Mouse (Mus musculus) midbrain, embryonic 16.5 days (tissue): ENCODE results near the gene Sergef. TPM values are rescaled to one million over a fixed set of nuclear protein-coding genes. Genes with fewer than 3 reads are reported as not detected.
"Not testable (repeated sequence)": the region's sequence is repeated elsewhere in the genome, so short reads cannot be mapped to it uniquely, and the experiment has no call there.

Source experiments
- ATAC-seq: fragments of 200-750 bp; cut with Nextera tagmentation; 2 replicates; pipeline ENCODE4 v1.8.0; 2017; ENCODE audit warnings: moderate TSS enrichment
- H3K27ac ChIP-seq: fragments of 300-500 bp; sonication (generic); 2 replicates; pipeline ENCODE4 v1.5.1; 2014; ENCODE audit warnings: mild to moderate bottlenecking, low read length, mixed read lengths
- H3K27me3 ChIP-seq: fragments of 300-500 bp; sonication (generic); 2 replicates; pipeline ENCODE4 v1.6.1; 2014; ENCODE audit warnings: low read depth, low read length, mixed read lengths; ENCODE audit not compliant: control insufficient read depth, insufficient read depth
- H3K36me3 ChIP-seq: fragments of 300-500 bp; sonication (generic); 2 replicates; pipeline ENCODE4 v1.6.1; 2014; ENCODE audit warnings: mild to moderate bottlenecking, low read length, moderate library complexity, mixed read lengths; ENCODE audit not compliant: control insufficient read depth, insufficient read depth
- H3K4me1 ChIP-seq: fragments of 300-500 bp; sonication (generic); 2 replicates; pipeline ENCODE4 v1.6.1; 2014; ENCODE audit warnings: mild to moderate bottlenecking, low read length, mixed read lengths; ENCODE audit not compliant: control insufficient read depth, insufficient read depth
- H3K4me2 ChIP-seq: fragments of 300-500 bp; sonication (generic); 2 replicates; pipeline ENCODE4 v1.6.1; 2014; ENCODE audit warnings: mild to moderate bottlenecking, low read length, mixed read lengths
- H3K4me3 ChIP-seq: fragments of 300-500 bp; sonication (generic); 2 replicates; pipeline ENCODE4 v1.5.1; 2014; ENCODE audit warnings: low read depth, mild to moderate bottlenecking, low read length, moderate library complexity, mixed read lengths
- H3K9ac ChIP-seq: fragments of 300-500 bp; sonication (generic); 2 replicates; pipeline ENCODE4 v1.6.1; 2014; ENCODE audit warnings: low read depth, low read length, mixed read lengths
- H3K9me3 ChIP-seq: fragments of 300-500 bp; sonication (generic); replicated peaks from 2 replicates; pipeline ENCODE4 v1.6.1; 2014; ENCODE audit warnings: mild to moderate bottlenecking, low read length, mixed read lengths; ENCODE audit not compliant: control insufficient read depth, poor library complexity, severe bottlenecking
- WGBS: fragments of 180-500 bp; shearing (Covaris S2); extraction: QIAGEN DNeasy Blood & Tissue Kit; methylation state at CpG from one replicate; pipeline ENCODE4 v1.1.7; 2014; 5-methylcytosine and 5-hydroxymethylcytosine counted together
- polyA plus RNA-seq: library from polyadenylated mRNA; unstranded; fragments of >200 nt; fragmentation: Nextera tagmentation; extraction: Ambion mirVana; gene quantifications from 2 replicates; pipeline ENCODE4 v1.2.1, GENCODE M21; 2015

Gene Sergef
- polyA plus RNA-seq: 43.7 and 45.8 TPM in 2 replicates

GRCm38 (mm10) chr7:46639692-46640031 lies at the start of gene Sergef:
TSS of gene Sergef (minus strand) at chr7:46639807.
- ATAC-seq: peak; percentile 97
- Histone ChIP-seq H3K4me2 (peak within 1 kb of the TSS; percentile 88), H3K36me3 (no peaks in the 10 kb centered on the region), H3K4me3 (peak within 1 kb of the TSS; percentile 78), H3K27me3 (no peaks in the 10 kb centered on the region), H3K27ac (peak within 1 kb of the TSS; percentile 89), H3K9me3 (no peaks in the 10 kb centered on the region), H3K9ac (peak within 1 kb of the TSS; percentile 83), H3K4me1 (peaks cover 20% of the 10 kb centered on the region)
- under 1% methylated on average over 30 of the region's 30 CpGs for WGBS

- Histone ChIP-seq H3K27me3 (no peaks in the 10 kb centered on the region), H3K9me3 (no peaks in the 10 kb centered on the region), H3K9ac (no peak overlapping the region), H3K4me1 (no peaks in the 10 kb centered on the region), H3K4me2 (no peak overlapping the region), H3K4me3 (no peak overlapping the region), H3K36me3 (peaks cover 23% of the 10 kb centered on the region), H3K27ac (no peak overlapping the region)
- WGBS: 92% methylated on average over 5 of the region's 5 CpGs
- ATAC-seq: no peak
Measured at GRCm38 (mm10) chr7:46686827-46687226, 47.2 kb upstream of the Sergef start.

- no peak overlapping the region for H3K4me3 ChIP-seq
- no peak overlapping the region for H3K27ac ChIP-seq
- H3K36me3 ChIP-seq: no peaks in the 10 kb centered on the region
- no peak overlapping the region for H3K4me2 ChIP-seq
- no peaks in the 10 kb centered on the region for H3K4me1 ChIP-seq
- H3K27me3 ChIP-seq: no peaks in the 10 kb centered on the region
- H3K9me3 ChIP-seq: no peaks in the 10 kb centered on the region
- no peak overlapping the region for H3K9ac ChIP-seq
- ATAC-seq: no peak
Measured at GRCm38 (mm10) chr7:46680732-46681131, 41.1 kb upstream of the Sergef start.

- not testable (repeated sequence) for ATAC-seq, H3K36me3 ChIP-seq, H3K4me3 ChIP-seq, H3K4me2 ChIP-seq, H3K9me3 ChIP-seq, H3K27ac ChIP-seq, H3K4me1 ChIP-seq, H3K27me3 ChIP-seq, H3K9ac ChIP-seq
- 83% methylated on average over 7 of the region's 7 CpGs for WGBS
Measured at GRCm38 (mm10) chr7:46679044-46679443, 39.4 kb upstream of the Sergef start.

GRCm38 (mm10) chr7:46678417-46678816 lies 38.8 kb upstream of the Sergef start:
- no peaks in the 10 kb centered on the region for H3K4me1 ChIP-seq

GRCm38 (mm10) chr7:46676808-46677360 lies 37.3 kb upstream of the Sergef start:
- Histone ChIP-seq H3K36me3 (no peaks in the 10 kb centered on the region), H3K9ac (no peak overlapping the region), H3K4me2 (no peak overlapping the region), H3K27ac (no peak overlapping the region), H3K27me3 (no peaks in the 10 kb centered on the region), H3K4me3 (no peak overlapping the region), H3K9me3 (no peaks in the 10 kb centered on the region), H3K4me1 (no peaks in the 10 kb centered on the region)
- 63% methylated on average over 5 of the region's 5 CpGs for WGBS
- no peak for ATAC-seq

More at GRCm38 (mm10) chr7:46678417-46678816, 38.8 kb upstream of the Sergef start:
- Histone ChIP-seq H3K27me3 (no peaks in the 10 kb centered on the region), H3K9ac (no peak overlapping the region), H3K9me3 (no peaks in the 10 kb centered on the region), H3K4me2 (no peak overlapping the region), H3K36me3 (no peaks in the 10 kb centered on the region), H3K4me3 (no peak overlapping the region), H3K27ac (no peak overlapping the region)
- no peak for ATAC-seq
- WGBS: 95% methylated on average over 3 of the region's 3 CpGs

GRCm38 (mm10) chr7:46675886-46676285 lies 36.3 kb upstream of the Sergef start:
- Histone ChIP-seq H3K9me3 (no peaks in the 10 kb centered on the region), H3K36me3 (no peaks in the 10 kb centered on the region), H3K4me2 (no peak overlapping the region), H3K27ac (no peak overlapping the region), H3K4me1 (no peaks in the 10 kb centered on the region), H3K27me3 (no peaks in the 10 kb centered on the region), H3K9ac (no peak overlapping the region), H3K4me3 (no peak overlapping the region)
- no peak for ATAC-seq
- 88% methylated on average over 8 of the region's 8 CpGs for WGBS

- Histone ChIP-seq H3K4me3 (no peak overlapping the region), H3K9me3 (no peaks in the 10 kb centered on the region), H3K27me3 (no peaks in the 10 kb centered on the region), H3K4me2 (no peak overlapping the region), H3K36me3 (no peaks in the 10 kb centered on the region), H3K9ac (no peak overlapping the region), H3K27ac (no peak overlapping the region), H3K4me1 (no peaks in the 10 kb centered on the region)
- WGBS: 95% methylated on average over 7 of the region's 7 CpGs
- no peak for ATAC-seq
Measured at GRCm38 (mm10) chr7:46675061-46675460, 35.5 kb upstream of the Sergef start.

GRCm38 (mm10) chr7:46672160-46672672 lies 32.6 kb upstream of the Sergef start, which contains the start of gene Tph1:
TSS of gene Tph1 (minus strand) at chr7:46672537.
- H3K9ac ChIP-seq: no peak within 1 kb of the TSS
- WGBS: 68% methylated on average over 10 of the region's 10 CpGs
- H3K4me1 ChIP-seq: peaks cover 2% of the 10 kb centered on the region; the same call in 1 of the 2 replicates
- H3K4me3 ChIP-seq: no peak within 1 kb of the TSS
- no peaks in the 10 kb centered on the region for H3K9me3 ChIP-seq
- no peaks in the 10 kb centered on the region; the same call in 1 of the 2 replicates for H3K27me3 ChIP-seq
- ATAC-seq: no peak
- no peak within 1 kb of the TSS for H3K4me2 ChIP-seq
- H3K36me3 ChIP-seq: no peaks in the 10 kb centered on the region
- no peak within 1 kb of the TSS for H3K27ac ChIP-seq
